Mouse (Mus musculus) ES-E14 (cell line): Measurements from ENCODE around the gene Prph. TPM values are rescaled to one million over a fixed set of nuclear protein-coding genes. Genes with fewer than 3 reads are reported as not detected.

Source experiments
- DNase-seq: peaks from one replicate; pipeline ENCODE4 v3.0.0-alpha.2; 2013; ENCODE audit warnings: low read depth, low spot score
- H3K27ac ChIP-seq: 2 replicates; pipeline ENCODE4 v1.5.1; 2012; ENCODE audit warnings: low read depth, mild to moderate bottlenecking, low read length, moderate library complexity, mixed read lengths; ENCODE audit not compliant: poor library complexity, insufficient read depth, severe bottlenecking
- H3K36me3 ChIP-seq: 2 replicates; pipeline ENCODE4 v1.6.1; 2012; ENCODE audit warnings: mild to moderate bottlenecking, low read length, moderate library complexity, mixed read lengths; ENCODE audit not compliant: control insufficient read depth, poor library complexity, insufficient read depth, severe bottlenecking
- H3K4me1 ChIP-seq, 2 experiments: fragments of 150-350 bp in 1 of 2; sonication (generic) in 1 of 2; 2 replicates each; pipeline ENCODE4 v1.6.1; 2012; ENCODE audit warnings: low read length in 2 of 2, mild to moderate bottlenecking in 1 of 2, mixed read lengths in 1 of 2; ENCODE audit not compliant: control insufficient read depth in 2 of 2, insufficient read depth in 2 of 2, poor library complexity in 1 of 2
- H3K4me3 ChIP-seq, 2 experiments: fragments of 150-350 bp in 1 of 2; sonication (generic) in 1 of 2; 2 replicates each; pipeline ENCODE4 v1.5.1; 2012; ENCODE audit warnings: low read length in 2 of 2, low read depth in 1 of 2, mild to moderate bottlenecking in 1 of 2, mixed read lengths in 1 of 2; ENCODE audit not compliant: insufficient read depth in 1 of 2, poor library complexity in 1 of 2, severe bottlenecking in 1 of 2
- H3K9ac ChIP-seq: 2 replicates; pipeline ENCODE4 v1.6.1; 2012; ENCODE audit warnings: low read depth, mild to moderate bottlenecking, low read length, mixed read lengths; ENCODE audit not compliant: poor library complexity, insufficient read depth, severe bottlenecking
- H3K9me3 ChIP-seq: fragments of 150-350 bp; sonication (generic); 2 replicates; pipeline ENCODE4 v1.6.1; 2012; ENCODE audit warnings: low read depth, mild to moderate bottlenecking, low read length; ENCODE audit not compliant: control insufficient read depth, insufficient read depth
- CHD2 ChIP-seq: IDR thresholded peaks from 2 replicates; pipeline ENCODE4 v1.6.1; 2014; ENCODE audit warnings: mild to moderate bottlenecking, low read depth, low read length, inconsistent platforms
- HCFC1 ChIP-seq: IDR thresholded peaks from 2 replicates; pipeline ENCODE4 v1.6.1; 2012; ENCODE audit warnings: low read length, inconsistent platforms, borderline replicate concordance; ENCODE audit not compliant: insufficient read depth
- MAFK ChIP-seq: IDR thresholded peaks from 2 replicates; pipeline ENCODE4 v1.6.1; 2014; ENCODE audit warnings: mild to moderate bottlenecking, low read depth, low read length, inconsistent platforms; ENCODE audit not compliant: insufficient read depth
- ZC3H11A ChIP-seq: IDR thresholded peaks from 2 replicates; pipeline ENCODE4 v1.6.1; 2012; ENCODE audit warnings: low read depth, mild to moderate bottlenecking, inconsistent platforms, low read length, borderline replicate concordance
- ZNF384 ChIP-seq: IDR thresholded peaks from 2 replicates; pipeline ENCODE4 v1.6.1; 2012; ENCODE audit warnings: low read depth, low read length, inconsistent platforms
- in situ Hi-C, 2 experiments: fragments of 600-800 bp; cut with MboI; formaldehyde crosslinking; loops; one replicate each; pipeline ENCODE4 v1.15.1; 2025; ENCODE audit warnings: low sequenced_read_pairs in 2 of 2, inconsistent platforms in 1 of 2; ENCODE audit not compliant: unreplicated experiment in 2 of 2
- total RNA-seq: library from RNA; depleted of rRNA; stranded (reverse); fragments of 300-350 nt; gene quantifications from 2 replicates; pipeline ENCODE4 v1.2.3, GENCODE M21; 2012

Prph gene
- total RNA-seq, 1 experiment: 20.6 TPM

DNA sequence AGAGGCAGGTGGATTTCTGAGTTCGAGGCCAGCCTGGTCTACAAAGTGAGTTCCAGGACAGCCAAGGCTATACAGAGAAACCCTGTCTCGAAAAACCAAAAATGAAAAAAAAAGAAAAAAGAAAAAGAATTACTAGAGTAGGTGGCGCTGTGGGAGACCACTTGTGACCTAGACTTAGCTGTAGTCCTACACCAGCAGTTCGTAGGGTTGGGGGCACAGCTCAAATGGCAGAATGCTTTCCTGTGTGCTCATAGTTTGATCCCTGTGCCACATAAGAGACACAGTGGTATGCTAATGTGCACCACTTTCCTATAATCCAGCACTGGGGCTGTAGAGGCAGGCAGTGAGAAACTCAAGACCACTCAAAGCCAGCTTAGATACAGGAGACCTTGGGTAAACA is 15.7 kb upstream of the Prph start:
- H3K36me3 ChIP-seq: peaks cover 24% of the 10 kb centered on the region
- no peak overlapping the region for H3K27ac ChIP-seq
- peaks cover 0 to 6% of the 10 kb centered on the region in 2 experiments; a peak in 1 of 4 replicates for H3K4me1 ChIP-seq
- TF ChIP-seq CHD2 (no peak), HCFC1 (no peak), MAFK (no peak), ZNF384 (no peak), ZC3H11A (no peak)
- H3K4me3 ChIP-seq: no peak overlapping the region
- no peak overlapping the region for H3K9ac ChIP-seq
- no peaks in the 10 kb centered on the region for H3K9me3 ChIP-seq
- DNase-seq: no peak
- in situ Hi-C loops: no loop called here

DNA sequence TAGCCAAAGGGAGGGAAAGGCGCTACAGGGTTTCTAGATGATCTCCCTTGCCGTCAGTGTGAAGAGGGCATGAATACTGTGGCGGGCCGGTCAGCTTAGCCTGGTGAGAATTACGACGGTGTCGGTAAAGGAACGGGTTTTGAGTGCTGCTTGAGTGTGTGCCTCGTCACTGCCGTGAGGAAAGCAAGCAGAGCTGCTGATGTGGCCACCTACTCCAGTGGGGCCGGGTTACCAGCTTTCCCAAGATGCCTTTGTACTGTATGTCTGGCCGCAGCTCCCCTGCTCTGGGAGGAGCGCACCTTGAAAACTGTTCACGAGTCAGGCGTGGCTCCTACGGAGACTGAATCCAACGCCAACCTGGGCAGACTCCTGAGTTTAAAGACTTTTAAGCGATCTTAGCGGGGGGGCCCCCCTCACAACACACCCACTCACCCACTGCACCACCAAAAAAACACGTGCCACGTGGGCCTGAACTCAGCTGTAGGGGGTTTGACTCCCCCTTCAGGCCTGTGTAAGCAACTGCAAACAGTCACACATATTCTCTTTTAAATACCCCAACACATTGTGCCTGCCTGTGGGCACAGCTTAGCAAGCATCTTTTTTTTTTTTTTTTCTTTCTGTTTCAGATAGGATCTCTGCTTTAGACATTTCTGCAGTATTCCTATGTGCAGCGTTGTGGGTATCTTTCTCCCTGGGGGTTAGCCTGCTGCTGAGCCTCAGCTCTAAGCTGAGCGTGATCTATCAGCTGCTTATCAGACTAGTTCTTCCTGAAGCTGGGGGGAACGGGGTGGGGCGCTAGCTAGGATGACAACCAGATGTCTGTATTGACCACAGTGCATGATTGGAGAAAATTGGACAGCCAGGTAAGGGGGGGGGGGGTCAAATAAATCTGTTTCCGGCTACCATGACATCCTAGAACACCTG is 14.7 kb upstream of the Prph start:
- TF ChIP-seq ZC3H11A (no peak), ZNF384 (peak; percentile 51; the same call in 1 of the 2 replicates)
- Histone ChIP-seq H3K4me3 (peak overlapping the region in 1 of 2 experiments; percentile 3; a peak in 1 of 4 replicates), H3K4me1 (peaks cover 3 to 10% of the 10 kb centered on the region in 2 experiments; a peak in 2 of 4 replicates), H3K36me3 (peaks cover 16% of the 10 kb centered on the region), H3K9me3 (no peaks in the 10 kb centered on the region), H3K9ac (peak overlapping the region; percentile 18; the same call in 1 of the 2 replicates), H3K27ac (no peak overlapping the region)
- no peak for DNase-seq
- in situ Hi-C loops: no loop called here

GRCm38 (mm10) chr15:99040920-99041856 is 13.8 kb upstream of the Prph start:
- no peak for DNase-seq
- H3K9ac ChIP-seq: no peak overlapping the region
- H3K9me3 ChIP-seq: no peaks in the 10 kb centered on the region
- no peak overlapping the region for H3K27ac ChIP-seq
- TF ChIP-seq HCFC1 (no peak), CHD2 (no peak), ZNF384 (no peak)
- H3K4me1 ChIP-seq: peaks cover 3 to 10% of the 10 kb centered on the region in 2 experiments; a peak in 2 of 4 replicates
- in situ Hi-C loops: no loop called here
- H3K36me3 ChIP-seq: peaks cover 10% of the 10 kb centered on the region
- no peak overlapping the region for H3K4me3 ChIP-seq

GRCm38 (mm10) chr15:99042334-99042733 is 12.6 kb upstream of the Prph start:
- peaks cover 3% of the 10 kb centered on the region for H3K36me3 ChIP-seq
- no peak overlapping the region for H3K27ac ChIP-seq
- H3K9me3 ChIP-seq: no peaks in the 10 kb centered on the region
- no peak overlapping the region for H3K4me3 ChIP-seq
- H3K4me1 ChIP-seq: peaks cover 3 to 10% of the 10 kb centered on the region in 2 experiments; a peak in 2 of 4 replicates
- H3K9ac ChIP-seq: no peak overlapping the region
- no peak for DNase-seq
- in situ Hi-C loops: no loop called here
- TF ChIP-seq HCFC1 (no peak), CHD2 (no peak), MAFK (no peak), ZNF384 (no peak), ZC3H11A (no peak)
